8 mouse cellular contexts compared by ENCODE assay signal in genomic region chr8:88646837-88647778, GRCm38 (mm10). TPM values are rescaled to one million over a fixed set of nuclear protein-coding genes. Genes with fewer than 3 reads are reported as not detected.
DNase-seq lines count a peak whose midpoint lies in the region; ATAC-seq and TF ChIP-seq lines count a peak whose summit lies in the region.

Gene Nod2, plus strand, starts transcription at chr8:88647315.

- no peaks in the 10 kb centered on the region for H3K36me3 ChIP-seq in forebrain, postnatal 0 days (ENCODE audit: insufficient read depth)
- no peaks in the 10 kb centered on the region for H3K36me3 ChIP-seq in hindbrain, embryonic 10.5 days
- no peaks in the 10 kb centered on the region for H3K36me3 ChIP-seq in limb, embryonic 11.5 days (ENCODE audit: control insufficient read depth, insufficient read depth, low read length)
- no peaks in the 10 kb centered on the region for H3K36me3 ChIP-seq in midbrain, embryonic 10.5 days

- DNase-seq in WW6 (ENCODE audit: low read depth, low spot score): peak; percentile 81
- peak; percentile 30 to 36 for DNase-seq in cerebellum, adult 18-20 months
- peak; percentile 39 for DNase-seq in forebrain, postnatal 0 days
- DNase-seq in hindbrain, embryonic 10.5 days (ENCODE audit: low spot score): peak; percentile 72
- peak; percentile 85 for DNase-seq in limb, embryonic 11.5 days (ENCODE audit: low spot score)
- peak; percentile 68 for DNase-seq in midbrain, embryonic 10.5 days (ENCODE audit: low spot score)
- DNase-seq in spleen, adult 18-20 months: peak; percentile 82 to 84
- DNase-seq in adipocyte (ENCODE audit: low spot score): no peak

- H3K4me1 ChIP-seq in forebrain, postnatal 0 days (ENCODE audit: insufficient read depth): peaks cover 5% of the 10 kb centered on the region; the same call in 1 of the 2 replicates
- peaks cover 15% of the 10 kb centered on the region for H3K4me1 ChIP-seq in hindbrain, embryonic 10.5 days (replicated peaks)
- no peaks in the 10 kb centered on the region for H3K4me1 ChIP-seq in limb, embryonic 11.5 days (ENCODE audit: control insufficient read depth, insufficient read depth, low read length)
- peaks cover 16% of the 10 kb centered on the region for H3K4me1 ChIP-seq in midbrain, embryonic 10.5 days

- no peak for TF ChIP-seq CTCF in forebrain, postnatal 0 days (IDR thresholded peaks at IDR 0.05; ENCODE audit: low read depth)

- no peak within 1 kb of the TSS for H3K27ac ChIP-seq in forebrain, postnatal 0 days (ENCODE audit: low read depth, low read length)
- H3K27ac ChIP-seq in hindbrain, embryonic 10.5 days: no peak within 1 kb of the TSS
- no peak within 1 kb of the TSS for H3K27ac ChIP-seq in limb, embryonic 11.5 days (replicated peaks; ENCODE audit: low read depth, low read length)
- H3K27ac ChIP-seq in midbrain, embryonic 10.5 days (replicated peaks): peak within 1 kb of the TSS; percentile 56; the same call in 1 of the 2 replicates

- H3K9me3 ChIP-seq in forebrain, postnatal 0 days (ENCODE audit: low read length): no peaks in the 10 kb centered on the region
- H3K9me3 ChIP-seq in hindbrain, embryonic 10.5 days: no peaks in the 10 kb centered on the region
- H3K9me3 ChIP-seq in limb, embryonic 11.5 days (ENCODE audit: control insufficient read depth, low read length): no peaks in the 10 kb centered on the region
- H3K9me3 ChIP-seq in midbrain, embryonic 10.5 days (replicated peaks): no peaks in the 10 kb centered on the region

- H3K4me2 ChIP-seq in forebrain, postnatal 0 days (ENCODE audit: low read depth): peak within 1 kb of the TSS; percentile 41
- H3K4me2 ChIP-seq in limb, embryonic 11.5 days (ENCODE audit: low read depth, severe bottlenecking): peak within 1 kb of the TSS; percentile 74

- 10% methylated on average over 33 of the region's 33 CpGs for WGBS in forebrain, postnatal 0 days
- WGBS in hindbrain, embryonic 10.5 days: 10% methylated on average over 33 of the region's 33 CpGs
- 9% methylated on average over 33 of the region's 33 CpGs for WGBS in limb, embryonic 11.5 days
- 10% methylated on average over 33 of the region's 33 CpGs for WGBS in midbrain, embryonic 10.5 days

- peak within 1 kb of the TSS; percentile 19; the same call in 1 of the 2 replicates for H3K9ac ChIP-seq in forebrain, postnatal 0 days
- peak within 1 kb of the TSS; percentile 39; the same call in 1 of the 2 replicates for H3K9ac ChIP-seq in limb, embryonic 11.5 days (ENCODE audit: low read length)

- ATAC-seq in forebrain, postnatal 0 days: peak; percentile 58; the same call in 1 of the 2 replicates
- ATAC-seq in limb, embryonic 11.5 days (ENCODE audit: insufficient number of reproducible peaks, low FRiP score, low TSS enrichment, low read depth): no peak

- H3K27me3 ChIP-seq in forebrain, postnatal 0 days (ENCODE audit: insufficient read depth, low read length): peaks cover 4% of the 10 kb centered on the region; the same call in 1 of the 2 replicates
- peaks cover 44% of the 10 kb centered on the region for H3K27me3 ChIP-seq in hindbrain, embryonic 10.5 days (ENCODE audit: insufficient read depth, poor library complexity, severe bottlenecking)
- H3K27me3 ChIP-seq in limb, embryonic 11.5 days (ENCODE audit: control insufficient read depth, insufficient read depth, low read length): 0 out of 2 replicates have a peak, but pooled peaks cover 3% of the 10 kb centered on the region
- H3K27me3 ChIP-seq in midbrain, embryonic 10.5 days (ENCODE audit: low read depth, poor library complexity, severe bottlenecking): peaks cover 37% of the 10 kb centered on the region

- H3K4me3 ChIP-seq in forebrain, postnatal 0 days (ENCODE audit: low read depth, low read length): peak within 1 kb of the TSS; percentile 14
- peak within 1 kb of the TSS; percentile 49 for H3K4me3 ChIP-seq in hindbrain, embryonic 10.5 days
- H3K4me3 ChIP-seq in limb, embryonic 11.5 days (ENCODE audit: low read depth, low read length): peak within 1 kb of the TSS; percentile 26
- peak within 1 kb of the TSS; percentile 57 for H3K4me3 ChIP-seq in midbrain, embryonic 10.5 days

RNA-seq across cellular contexts. Expression of gene Nod2, which starts in this region (rescaled TPM):
- 0.38 and 0.76 TPM in 2 replicates for total RNA-seq in forebrain, postnatal 0 days (2014; rRNA removed)
- polyA plus RNA-seq in forebrain, postnatal 0 days (2015; fragmentation: Nextera tagmentation; extraction: Ambion mirVana): 0.05 and 0.06 TPM in 2 replicates
- polyA plus RNA-seq in hindbrain, embryonic 10.5 days (2016; fragmentation: Nextera tagmentation; extraction: Ambion mirVana): 0.15 and 0.17 TPM in 2 replicates
- 0.23 and 0.29 TPM in 2 replicates for polyA plus RNA-seq in limb, embryonic 11.5 days (2014; fragmentation: Nextera tagmentation; extraction: Ambion mirVana)
- polyA plus RNA-seq in midbrain, embryonic 10.5 days (2016; fragmentation: Nextera tagmentation; extraction: Ambion mirVana): 0.10 TPM in 2 replicates

Comparison
In these comparisons a context has a peak if more than half of its experiments do, and no peak if none do; other contexts are left out.
1. Peak in DNase-seq, ATAC-seq, H3K4me3 ChIP-seq, H3K9ac ChIP-seq and H3K4me2 ChIP-seq in forebrain, postnatal 0 days; RNA of the gene not detected or under 1 TPM.
2. Peak in DNase-seq and H3K4me3 ChIP-seq in hindbrain, embryonic 10.5 days; RNA of the gene not detected or under 1 TPM.
3. Peak in DNase-seq, H3K4me3 ChIP-seq, H3K9ac ChIP-seq and H3K4me2 ChIP-seq in limb, embryonic 11.5 days; RNA of the gene not detected or under 1 TPM.
4. Peak in DNase-seq, H3K4me3 ChIP-seq and H3K27ac ChIP-seq in midbrain, embryonic 10.5 days; RNA of the gene not detected or under 1 TPM.